Mouse (Mus musculus) 3134 (cell line): ENCODE results near the gene Larp4.
A peak's percentile ranks its signal among the peaks of the same experiment; 100 is the strongest.
"Not testable (repeated sequence)": the region's sequence is repeated elsewhere in the genome, so short reads cannot be mapped to it uniquely, and the experiment has no call there.

ENCODE experiments used
- DNase-seq: peaks from one replicate; pipeline ENCODE4 v3.0.0-alpha.2; 2011; ENCODE audit warnings: low spot score; ENCODE audit not compliant: insufficient read length; ENCODE audit errors: extremely low read depth

The Larp4 gene

DNA sequence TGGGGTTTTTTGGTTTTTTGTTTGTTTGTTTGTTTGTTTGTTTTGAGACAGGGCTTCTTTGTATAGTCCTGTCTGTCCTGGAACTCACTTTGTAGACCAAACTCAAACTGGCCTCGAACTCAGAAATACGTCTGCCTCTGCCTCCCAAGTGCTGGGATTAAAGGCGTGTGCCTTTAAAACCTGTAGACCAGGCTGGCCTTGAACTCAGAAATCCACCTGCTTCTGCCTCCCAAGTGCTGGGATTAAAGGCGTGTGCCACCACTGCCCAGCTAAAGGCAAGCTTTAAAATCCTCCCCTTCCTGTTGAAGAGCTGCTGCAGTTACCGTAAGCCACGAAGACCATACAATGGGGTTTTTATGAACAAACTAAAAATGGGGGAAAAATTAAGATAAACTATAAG lies at the start of gene Larp4:
TSS of gene Larp4 (plus strand) at position 301 of the 400 bp plus-strand sequence.
- not testable (repeated sequence) for DNase-seq

DNA sequence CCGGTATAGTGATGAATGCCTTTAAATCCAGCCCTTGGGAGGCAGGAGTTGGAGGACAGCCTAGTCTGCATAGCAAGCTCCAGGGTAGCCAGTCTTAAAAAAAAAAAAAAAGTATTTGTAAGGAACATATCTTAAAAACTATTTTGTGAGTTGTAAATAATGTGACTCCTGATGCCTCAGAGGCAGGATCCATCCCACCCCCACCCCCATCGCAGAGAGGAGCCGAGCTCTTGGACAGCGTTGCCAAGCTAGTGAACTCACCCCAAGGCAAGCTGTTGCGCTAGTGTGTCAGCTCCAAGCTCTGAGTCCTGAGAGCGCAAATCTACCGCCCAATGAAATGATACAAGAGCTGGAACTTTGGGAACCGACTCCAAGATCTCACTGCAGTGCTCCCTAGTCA lies 38.6 kb upstream of the Larp4 start:
- no peak for DNase-seq

DNA sequence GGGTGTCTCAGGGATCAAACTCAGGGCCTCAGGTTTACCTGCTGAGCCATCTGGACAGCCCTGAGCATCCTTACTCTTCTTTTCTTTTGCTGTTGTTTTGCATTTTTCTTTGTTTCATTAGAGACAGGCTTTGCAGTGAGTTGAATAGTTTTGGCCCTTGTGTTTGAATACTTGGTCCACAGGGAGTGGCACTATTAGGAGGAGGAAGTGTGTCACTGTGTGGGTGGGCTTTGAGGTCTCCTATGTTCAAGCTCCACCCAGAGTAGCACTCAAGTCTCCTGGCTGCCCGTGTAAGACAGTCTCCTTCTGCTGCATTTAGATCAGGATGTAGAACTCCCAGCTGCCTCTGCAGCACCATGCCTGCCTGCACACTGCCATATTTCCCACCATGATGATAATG lies 35.4 kb upstream of the Larp4 start:
- no peak for DNase-seq

GRCm38 (mm10) chr15:99936659-99937058 lies 33.2 kb upstream of the Larp4 start:
- no peak for DNase-seq

- DNase-seq, result no peak
These were observed 32.0 kb upstream of the Larp4 start for GRCm38 (mm10) chr15:99937841-99938240.

GRCm38 (mm10) chr15:99940426-99940825 lies 29.4 kb upstream of the Larp4 start:
- no peak for DNase-seq

DNA sequence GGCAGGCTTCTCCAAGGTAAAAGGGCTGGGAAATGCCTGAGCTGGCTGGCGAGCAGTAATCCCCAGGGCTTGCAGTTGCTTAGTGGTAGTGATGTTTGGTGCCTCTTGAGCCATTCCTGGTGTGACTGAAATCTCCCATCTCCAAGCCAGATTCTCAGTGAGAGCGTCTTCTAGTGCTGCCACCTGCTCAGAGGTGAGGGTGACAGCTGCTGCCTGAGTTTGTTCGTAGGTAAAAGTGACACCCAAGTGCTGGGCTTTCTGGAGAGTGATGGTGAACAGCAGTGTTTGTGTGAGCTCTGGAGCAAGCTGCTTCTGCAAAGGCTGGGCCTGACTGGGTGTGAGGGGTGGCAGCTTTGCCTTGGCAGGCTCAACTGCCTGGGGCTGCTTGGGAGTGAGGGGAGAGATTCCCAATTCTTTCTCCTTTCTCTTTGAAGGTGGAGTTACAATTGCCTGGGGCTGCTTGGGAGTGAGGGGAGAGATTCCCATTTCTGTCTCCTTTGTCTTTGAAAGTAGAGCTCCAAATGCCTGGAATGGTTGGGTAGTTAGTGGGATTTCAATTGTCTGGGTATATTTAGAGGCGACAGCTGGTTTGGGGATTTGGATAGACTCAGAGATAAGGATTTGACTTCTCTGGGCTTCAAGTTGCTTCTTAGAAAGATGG lies 28.8 kb upstream of the Larp4 start:
- no peak for DNase-seq

- DNase-seq, result no peak
These were observed 14.5 kb upstream of the Larp4 start for GRCm38 (mm10) chr15:99955324-99955723.

DNA sequence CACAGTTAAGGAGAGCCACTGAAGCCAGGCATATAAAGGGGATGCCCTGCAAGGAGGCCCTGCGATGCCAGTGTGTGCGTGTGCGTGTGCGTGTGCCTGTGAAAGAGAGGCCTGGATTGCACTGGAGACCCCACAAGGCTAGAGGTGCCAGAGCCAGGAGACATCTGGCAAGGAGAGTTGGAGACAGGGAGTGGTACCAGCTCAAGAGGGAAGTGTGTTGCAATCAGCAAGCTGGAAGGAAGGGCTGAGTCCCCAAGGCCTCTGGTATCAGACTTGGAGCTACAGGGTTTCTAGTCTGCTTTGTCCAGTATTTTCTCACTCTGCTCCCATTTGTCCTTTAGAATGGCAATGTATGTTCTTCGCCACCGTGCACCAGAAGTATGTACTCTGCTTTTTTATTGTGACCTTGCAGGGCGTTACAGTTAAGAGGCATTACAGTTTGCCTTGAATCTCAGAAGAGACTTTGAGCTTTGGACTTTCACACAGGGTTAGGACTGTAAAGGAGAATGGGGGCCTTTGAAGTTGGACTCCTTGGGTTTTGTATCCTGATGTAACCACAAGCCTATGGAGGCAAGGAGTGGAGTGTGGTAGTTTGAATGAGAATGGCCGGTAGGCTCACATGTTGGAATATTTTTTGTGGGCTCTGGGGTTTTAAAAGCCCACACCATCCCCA lies 4.6 kb upstream of the Larp4 start:
- no peak for DNase-seq

DNA sequence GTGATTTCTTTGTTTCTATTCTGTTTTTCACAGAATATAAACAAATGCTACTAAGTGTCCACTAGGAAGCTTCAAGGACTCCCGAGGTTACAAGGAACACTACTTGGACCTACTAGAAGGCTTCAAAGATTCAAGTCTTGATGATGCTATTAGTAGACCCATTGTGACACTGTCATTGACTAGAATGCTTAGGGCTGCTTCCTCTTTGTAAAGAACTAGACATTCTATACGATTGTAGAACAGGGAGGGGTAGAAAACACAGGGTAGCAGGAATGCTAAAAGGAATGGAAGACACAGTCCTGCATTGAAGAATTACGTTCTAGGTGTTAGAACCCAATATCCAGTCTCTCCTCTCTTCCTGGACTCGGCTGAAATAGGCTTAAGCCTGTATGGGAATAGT lies 2.9 kb upstream of the Larp4 start, which contains the start of gene Fam186a:
TSS of gene Fam186a (minus strand) at position 101 of the 400 bp plus-strand sequence.
- DNase-seq, result no peak

DNA sequence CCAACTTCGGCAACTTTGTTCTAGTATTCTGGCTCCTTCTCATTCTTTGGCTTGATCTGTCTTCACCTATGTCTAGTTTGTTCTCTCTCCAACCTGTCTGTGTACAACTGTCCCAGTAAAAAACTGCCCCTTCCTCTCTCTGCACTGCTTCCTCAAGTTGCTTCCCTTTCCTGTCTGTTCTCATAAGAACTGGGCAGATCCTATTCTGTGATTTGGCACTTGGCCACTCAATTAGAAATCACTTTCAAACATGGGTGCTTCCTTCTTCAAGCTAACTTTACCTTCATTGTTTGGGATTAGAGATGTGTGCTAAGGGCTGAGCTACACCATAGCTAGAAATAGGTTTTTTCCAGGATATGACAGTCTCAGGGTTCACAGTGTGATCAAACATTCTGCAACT lies 741 bp downstream of the Larp4 start:
- no peak for DNase-seq

- peak; percentile 96 for DNase-seq
These were observed 2.6 kb downstream of the Larp4 start for GRCm38 (mm10) chr15:99972361-99972988.

- DNase-seq, result no peak
These were observed 3.4 kb downstream of the Larp4 start for GRCm38 (mm10) chr15:99972989-99973911.

GRCm38 (mm10) chr15:99974476-99975220 lies 4.8 kb downstream of the Larp4 start:
- DNase-seq, result no peak

DNA sequence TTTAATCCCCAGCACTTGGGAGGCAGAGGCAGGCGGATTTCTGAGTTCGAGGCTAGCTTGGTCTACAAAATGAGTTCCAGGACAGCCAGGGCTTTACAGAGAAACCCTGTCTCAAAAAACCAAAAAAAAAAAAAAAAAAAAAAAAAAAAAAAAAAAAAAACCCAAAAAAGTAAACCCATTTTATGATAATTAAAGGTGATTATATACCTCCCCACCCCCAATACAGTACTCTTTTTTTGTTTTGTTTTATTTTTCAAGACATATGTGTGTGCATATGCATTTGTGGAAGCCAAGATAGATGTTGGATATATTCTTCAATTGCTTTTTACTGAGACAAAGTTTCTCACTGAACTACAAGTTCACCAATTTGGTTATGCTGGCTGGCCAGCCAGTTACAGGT lies 6.3 kb downstream of the Larp4 start:
- not testable (repeated sequence) for DNase-seq

DNA sequence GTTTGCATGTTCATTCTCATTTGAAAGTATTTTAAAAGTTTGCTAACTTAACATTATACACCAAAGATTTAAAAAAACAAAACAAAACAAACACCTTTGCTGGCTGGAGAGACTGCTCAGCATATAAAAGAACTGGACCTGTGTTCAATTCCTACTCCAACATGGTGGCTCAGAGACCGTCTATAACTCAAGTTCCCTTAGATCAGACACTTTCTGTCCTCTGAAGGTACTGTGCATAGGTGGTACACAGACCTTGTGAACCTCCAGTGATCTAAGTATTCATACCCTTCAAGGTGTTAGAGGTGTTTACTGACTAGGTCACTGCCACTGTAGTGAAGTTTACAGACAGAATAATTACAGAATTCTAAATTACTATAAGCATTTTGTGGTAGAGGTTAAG lies 9.4 kb downstream of the Larp4 start:
- DNase-seq, result no peak

DNA sequence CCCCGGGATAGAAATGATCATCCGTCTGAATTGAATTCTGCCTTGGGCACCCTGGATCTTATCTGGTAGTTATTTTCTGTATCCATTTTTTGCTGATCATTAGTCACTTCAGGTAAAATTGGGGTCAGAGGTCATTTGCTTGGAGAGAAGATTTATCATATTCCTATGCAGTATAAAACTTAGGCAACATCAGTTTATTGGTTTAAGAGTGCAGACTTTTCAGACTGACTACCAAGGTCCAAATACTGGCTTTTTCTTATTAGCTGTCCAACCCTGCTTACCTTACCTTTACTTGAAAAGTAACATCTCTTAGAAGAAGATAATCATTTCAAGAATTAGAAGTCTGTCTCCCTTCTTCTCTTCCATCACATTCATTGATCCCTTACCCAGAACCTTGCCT lies 9.8 kb downstream of the Larp4 start:
- no peak for DNase-seq

- no peak for DNase-seq
These were observed 23.2 kb downstream of the Larp4 start for GRCm38 (mm10) chr15:99993100-99993499.

DNA sequence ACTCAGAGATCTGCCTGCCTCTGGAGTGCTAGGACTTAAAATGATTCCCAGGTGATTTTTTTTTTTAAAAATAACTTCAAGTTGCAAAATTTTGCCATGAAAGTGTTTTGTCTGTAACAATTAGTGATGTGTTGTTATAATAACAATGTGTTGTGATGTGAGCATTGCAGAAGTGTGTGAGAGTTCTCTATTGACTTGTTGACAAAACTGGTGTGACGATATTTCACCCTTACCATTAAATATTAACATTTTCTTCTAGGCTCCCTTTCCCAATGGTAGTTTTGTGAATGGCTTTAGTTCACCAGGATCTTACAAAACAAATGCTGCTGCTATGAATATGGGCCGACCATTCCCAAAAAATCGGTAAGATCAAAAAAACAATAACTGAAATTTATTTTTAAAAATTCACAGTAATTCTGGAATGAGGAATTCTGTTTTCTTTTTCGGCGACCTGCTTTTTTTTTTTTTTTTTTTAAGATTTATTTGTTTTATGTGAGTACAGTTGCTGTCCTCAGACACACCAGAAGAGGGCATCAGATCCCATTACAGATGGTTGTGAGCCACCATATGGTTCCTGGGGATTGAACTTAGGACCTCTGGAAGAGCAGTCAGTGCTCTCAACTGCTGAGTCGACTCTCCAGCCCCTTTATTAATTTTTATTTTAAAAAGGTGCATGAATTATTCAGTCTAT lies 27.4 kb downstream of the Larp4 start:
- no peak for DNase-seq

DNA sequence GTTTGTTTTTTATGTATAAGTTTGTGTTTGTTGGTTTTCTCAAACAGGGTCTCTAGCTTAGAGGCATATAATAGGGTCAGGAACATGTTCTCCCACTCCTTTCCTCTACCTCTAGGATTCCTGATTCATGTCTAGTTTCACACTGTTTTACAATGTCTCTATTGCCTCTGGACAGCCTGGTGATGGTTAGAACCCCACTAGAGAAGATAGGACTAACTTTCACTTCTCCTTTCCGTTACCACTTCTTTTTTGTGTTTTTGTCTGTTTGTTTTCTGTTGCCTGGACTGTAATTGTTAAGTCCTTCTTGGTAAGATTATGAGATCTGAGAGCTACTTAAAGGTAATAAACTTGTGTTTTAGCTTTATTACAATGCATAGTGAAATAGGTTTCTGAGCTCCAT lies 29.5 kb downstream of the Larp4 start:
- no peak for DNase-seq
